Mouse (Mus musculus) stomach, postnatal 0 days (tissue): ENCODE data around the gene Foxn3. TPM values are rescaled to one million over a fixed set of nuclear protein-coding genes. Genes with fewer than 3 reads are reported as not detected.

Source experiments
- ATAC-seq: fragments of 200-750 bp; cut with Nextera tagmentation; 2 replicates; pipeline ENCODE4 v1.8.0; 2017; ENCODE audit not compliant: low FRiP score, low TSS enrichment
- DNase-seq: peaks from one replicate; pipeline ENCODE4 v3.0.0-alpha.2; 2016; ENCODE audit warnings: low spot score
- H3K27ac ChIP-seq: fragments of 300-500 bp; sonication (generic); replicated peaks from 2 replicates; pipeline ENCODE4 v1.5.1; 2014; ENCODE audit warnings: mild to moderate bottlenecking, control low read depth
- H3K27me3 ChIP-seq: fragments of 300-500 bp; sonication (generic); 2 replicates; pipeline ENCODE4 v1.6.1; 2014; ENCODE audit warnings: low read length; ENCODE audit not compliant: control insufficient read depth, insufficient read depth
- H3K36me3 ChIP-seq: fragments of 300-500 bp; sonication (generic); 2 replicates; pipeline ENCODE4 v1.6.1; 2014; ENCODE audit warnings: low read length, mixed read lengths; ENCODE audit not compliant: control insufficient read depth, insufficient read depth
- H3K4me1 ChIP-seq: fragments of 300-500 bp; sonication (generic); replicated peaks from 2 replicates; pipeline ENCODE4 v1.6.1; 2014; ENCODE audit warnings: antibody characterized with exemption; ENCODE audit not compliant: control insufficient read depth, insufficient read depth
- H3K4me2 ChIP-seq: fragments of 300-500 bp; sonication (generic); replicated peaks from 2 replicates; pipeline ENCODE4 v1.6.1; 2014; ENCODE audit warnings: low read depth, mild to moderate bottlenecking, control low read depth, moderate library complexity
- H3K4me3 ChIP-seq: fragments of 300-500 bp; sonication (generic); 2 replicates; pipeline ENCODE4 v1.5.1; 2014; ENCODE audit warnings: low read depth, low read length, control low read depth
- H3K9ac ChIP-seq: fragments of 300-500 bp; sonication (generic); 2 replicates; pipeline ENCODE4 v1.6.1; 2014; ENCODE audit warnings: mild to moderate bottlenecking, low read length, control low read depth, mixed read lengths
- H3K9me3 ChIP-seq: fragments of 300-500 bp; sonication (generic); 2 replicates; pipeline ENCODE4 v1.6.1; 2016; ENCODE audit warnings: low read length; ENCODE audit not compliant: control insufficient read depth
- CTCF ChIP-seq: IDR thresholded peaks from 2 replicates; pipeline ENCODE4 v1.5.1; 2016; ENCODE audit warnings: antibody characterized with exemption, low read depth, mild to moderate bottlenecking, moderate library complexity
- EP300 ChIP-seq: optimal IDR thresholded peaks from 2 replicates; pipeline ENCODE3; 2016; ENCODE audit warnings: antibody characterized with exemption
- WGBS: fragments of 180-500 bp; shearing (Covaris S2); extraction: QIAGEN DNeasy Blood & Tissue Kit; methylation state at CpG from one replicate; pipeline ENCODE4 v1.1.7; 2014; 5-methylcytosine and 5-hydroxymethylcytosine counted together
- polyA plus RNA-seq: library from polyadenylated mRNA; unstranded; fragments of >200 nt; fragmentation: Nextera tagmentation; extraction: Ambion mirVana; gene quantifications from 2 replicates; pipeline ENCODE4 v1.2.1, GENCODE M21; 2015

Foxn3 gene
- polyA plus RNA-seq, 1 experiment from 2014 or later, result 40.1 TPM

DNA sequence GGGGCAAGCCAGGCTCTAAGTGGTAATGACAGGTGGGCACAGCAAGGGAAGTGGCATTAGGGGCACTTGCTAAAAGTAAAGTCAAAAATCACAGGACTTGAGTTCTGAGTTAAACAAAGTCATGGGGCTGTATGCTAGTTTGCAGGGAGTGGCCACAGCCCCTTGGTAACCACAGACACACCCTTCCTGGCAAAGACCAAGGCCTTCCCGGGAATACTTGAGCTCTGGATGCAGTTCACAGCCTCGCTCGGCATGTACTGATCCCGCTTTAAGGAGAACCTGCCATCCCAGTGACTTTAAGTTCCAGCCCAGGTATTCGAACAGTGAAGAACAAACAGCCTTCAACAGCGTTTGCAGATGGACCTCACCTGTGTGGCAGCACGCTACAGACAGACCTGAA lies 211.2 kb downstream of the Foxn3 start:
- H3K36me3 ChIP-seq, result no peaks in the 10 kb centered on the region
- peaks cover 19% of the 10 kb centered on the region for H3K4me1 ChIP-seq
- peak; percentile 65 for DNase-seq
- no peaks in the 10 kb centered on the region for H3K27me3 ChIP-seq
- H3K9me3 ChIP-seq, result no peaks in the 10 kb centered on the region
- 39% methylated on average over 7 of the region's 7 CpGs for WGBS
- H3K9ac ChIP-seq, result no peak overlapping the region
- 0 out of 2 replicates have a peak overlapping the region, but pooled peaks have one; percentile 3 for H3K4me2 ChIP-seq
- H3K4me3 ChIP-seq, result no peak overlapping the region
- no peak for TF ChIP-seq EP300
- peak overlapping the region; percentile 46 for H3K27ac ChIP-seq
- ATAC-seq, result peak; percentile 65; the same call in 1 of the 2 replicates

DNA sequence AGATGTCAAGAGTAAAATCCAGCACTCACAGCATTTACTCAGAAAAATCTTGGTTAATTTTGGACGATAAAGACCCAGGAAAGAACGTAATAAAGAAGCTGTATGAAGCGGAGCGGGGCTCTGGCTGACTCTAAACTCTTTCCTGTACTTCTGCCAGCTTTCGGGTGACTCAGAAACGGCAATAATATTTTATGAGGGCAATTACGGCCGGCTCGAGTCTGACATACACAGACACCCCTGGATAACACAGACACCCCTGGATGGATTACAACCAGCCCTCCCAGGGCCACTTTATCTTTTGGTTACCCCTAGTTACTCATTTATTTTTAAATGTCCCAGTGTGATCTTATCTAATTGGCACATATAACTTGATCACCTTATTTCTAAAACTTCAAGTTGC lies 211.7 kb downstream of the Foxn3 start:
- TF ChIP-seq EP300 (no peak), CTCF (no peak)
- peak; percentile 44; the same call in 1 of the 2 replicates for ATAC-seq
- DNase-seq, result no peak
- Histone ChIP-seq H3K27ac (peak overlapping the region; percentile 46), H3K36me3 (no peaks in the 10 kb centered on the region), H3K4me1 (peaks cover 19% of the 10 kb centered on the region), H3K9me3 (no peaks in the 10 kb centered on the region), H3K27me3 (no peaks in the 10 kb centered on the region), H3K4me3 (no peak overlapping the region), H3K9ac (no peak overlapping the region), H3K4me2 (no peak overlapping the region)
- WGBS, result 14% methylated on average over 9 of the region's 9 CpGs

DNA sequence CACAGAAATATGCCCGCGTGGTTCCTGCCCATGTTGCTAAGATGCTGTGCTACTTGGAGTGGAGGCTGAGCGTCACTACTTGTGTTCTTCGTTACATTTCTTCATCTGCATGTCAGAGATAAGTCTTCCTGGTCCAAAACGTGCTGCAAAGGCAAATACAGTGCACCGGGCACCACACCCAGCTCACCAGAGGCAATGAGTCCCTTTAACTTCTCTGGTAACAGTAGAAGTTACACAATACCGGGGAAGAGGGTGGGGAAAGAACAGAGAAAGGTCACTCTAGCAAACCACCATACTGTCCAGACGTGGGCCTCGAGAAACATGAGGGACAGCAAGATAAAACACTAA lies 213.8 kb downstream of the Foxn3 start:
- ATAC-seq (peak; percentile 46; the same call in 1 of the 2 replicates), DNase-seq (peak; percentile 55)
- no peaks in the 10 kb centered on the region for H3K27me3 ChIP-seq
- H3K27ac ChIP-seq, result no peak overlapping the region; the same call in 1 of the 2 replicates
- no peak overlapping the region for H3K4me3 ChIP-seq
- H3K9me3 ChIP-seq, result no peaks in the 10 kb centered on the region
- TF ChIP-seq CTCF (no peak), EP300 (no peak)
- no peak overlapping the region for H3K9ac ChIP-seq
- WGBS, result 51% methylated on average over 9 of the region's 9 CpGs
- no peak overlapping the region for H3K4me2 ChIP-seq
- H3K4me1 ChIP-seq, result peaks cover 22% of the 10 kb centered on the region
- no peaks in the 10 kb centered on the region for H3K36me3 ChIP-seq

DNA sequence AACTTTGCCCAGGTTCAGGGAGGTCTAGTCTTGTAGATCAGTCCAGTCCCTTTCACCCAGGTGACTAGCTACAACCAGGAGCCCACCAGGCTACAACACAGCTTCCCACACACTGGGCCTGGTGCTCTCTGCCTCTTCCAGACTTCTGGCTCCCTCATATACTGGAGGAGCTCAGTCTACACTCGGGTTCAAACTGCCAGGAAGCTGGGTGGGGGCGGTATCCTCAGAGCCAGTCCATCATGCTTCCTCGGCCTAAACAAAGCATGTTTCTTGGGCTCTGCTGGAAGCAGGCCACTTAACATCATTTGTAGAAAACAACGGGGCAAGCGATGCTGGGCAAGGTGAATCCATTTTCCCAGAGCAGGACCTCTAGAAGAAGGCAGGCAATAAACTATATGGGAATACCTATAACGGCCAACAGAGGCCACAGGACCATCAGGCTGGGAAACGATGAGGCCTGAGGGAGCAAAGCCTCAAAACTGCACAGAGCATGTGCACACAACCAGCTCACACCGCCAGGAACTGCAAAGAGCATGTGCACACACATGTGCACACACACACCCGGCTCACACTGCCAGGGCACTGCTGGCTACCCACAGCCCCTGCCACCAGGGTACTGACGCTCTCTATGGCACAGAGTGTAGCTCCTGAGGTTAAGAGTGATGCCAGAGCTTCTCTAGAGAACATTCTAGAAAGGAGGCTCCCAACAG lies 214.3 kb downstream of the Foxn3 start:
- Histone ChIP-seq H3K4me2 (no peak overlapping the region), H3K36me3 (no peaks in the 10 kb centered on the region), H3K9ac (no peak overlapping the region), H3K4me1 (peaks cover 22% of the 10 kb centered on the region), H3K9me3 (no peaks in the 10 kb centered on the region), H3K27me3 (no peaks in the 10 kb centered on the region), H3K27ac (no peak overlapping the region; the same call in none of the 2 replicates), H3K4me3 (no peak overlapping the region)
- no peak for TF ChIP-seq EP300
- ATAC-seq (0 out of 2 replicates have a peak, but pooled peaks have one; percentile 16), DNase-seq (no peak)
- WGBS, result 60% methylated on average over 10 of the region's 10 CpGs

DNA sequence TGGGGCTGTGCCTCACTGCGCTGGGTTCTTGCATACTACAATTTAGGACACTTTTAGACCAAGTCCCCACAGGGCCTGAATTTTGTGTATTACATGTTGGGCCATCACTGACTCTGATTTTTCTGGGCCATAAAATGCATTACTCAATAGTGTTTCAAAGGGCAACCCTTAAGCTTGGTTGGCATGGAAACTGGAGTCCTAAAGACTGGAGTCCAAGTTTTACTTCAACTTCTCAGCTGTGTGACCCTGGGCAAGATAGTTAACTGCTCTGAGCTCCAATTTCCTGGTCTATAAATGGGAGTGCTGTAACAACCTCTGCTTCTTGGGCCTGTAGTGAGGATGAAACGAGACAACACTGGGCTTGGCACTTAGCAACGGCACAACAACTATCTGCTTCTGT lies 215.9 kb downstream of the Foxn3 start:
- H3K27ac ChIP-seq, result no peak overlapping the region
- H3K9ac ChIP-seq, result no peak overlapping the region
- H3K4me3 ChIP-seq, result no peak overlapping the region
- DNase-seq (no peak), ATAC-seq (no peak)
- 75% methylated on average over 3 of the region's 3 CpGs for WGBS
- no peak overlapping the region for H3K4me2 ChIP-seq
- peaks cover 22% of the 10 kb centered on the region for H3K4me1 ChIP-seq
- H3K9me3 ChIP-seq, result no peaks in the 10 kb centered on the region
- no peaks in the 10 kb centered on the region for H3K36me3 ChIP-seq
- H3K27me3 ChIP-seq, result no peaks in the 10 kb centered on the region
- TF ChIP-seq CTCF, result no peak
- TF ChIP-seq EP300, result no peak

DNA sequence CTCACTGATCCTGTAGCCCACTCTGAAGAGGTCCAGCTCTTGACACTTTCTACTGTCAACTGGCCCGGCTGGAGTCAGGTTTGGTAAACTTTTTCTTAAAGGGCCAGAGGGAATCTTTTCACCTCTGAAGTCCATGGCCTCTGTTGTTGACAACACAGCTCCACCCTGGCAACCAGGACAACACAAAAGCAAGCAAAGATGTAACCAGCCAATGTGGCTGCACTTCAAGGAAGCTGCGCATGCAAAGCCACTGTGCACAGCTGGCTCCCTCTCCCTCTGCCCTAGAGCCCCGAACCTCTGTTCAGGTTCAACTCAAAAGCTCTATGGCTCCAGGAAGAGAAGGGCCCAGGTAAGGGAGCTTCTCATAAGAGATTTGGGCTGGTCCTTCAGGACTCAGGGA lies 216.4 kb downstream of the Foxn3 start:
- DNase-seq (no peak), ATAC-seq (peak; percentile 67)
- Histone ChIP-seq H3K27ac (no peak overlapping the region; the same call in 1 of the 2 replicates), H3K27me3 (no peaks in the 10 kb centered on the region), H3K9me3 (no peaks in the 10 kb centered on the region), H3K4me2 (no peak overlapping the region), H3K4me3 (no peak overlapping the region), H3K9ac (no peak overlapping the region), H3K36me3 (no peaks in the 10 kb centered on the region), H3K4me1 (peaks cover 17% of the 10 kb centered on the region)
- 72% methylated on average over 3 of the region's 3 CpGs for WGBS
- TF ChIP-seq EP300, result no peak
- TF ChIP-seq CTCF, result no peak
